Mouse (Mus musculus): ENCODE data around the gene Olfr1427. TPM values are rescaled to one million over a fixed set of nuclear protein-coding genes. Genes with fewer than 3 reads are reported as not detected.
A peak's percentile ranks its signal among the peaks of the same experiment; 100 is the strongest.
"Not testable (repeated sequence)": the region's sequence is repeated elsewhere in the genome, so short reads cannot be mapped to it uniquely, and the experiment has no call there.

Gene Olfr1427
- not detected for total RNA-seq (2021)
- long read RNA-seq, experiment 1, result 0 reads
- long read RNA-seq, experiment 2, result 0 reads

- no peak for DNase-seq (ENCODE audit: low spot score in 2 of 2)
Observed at GRCm38 (mm10) chr19:12103234-12103633, at the start of gene Olfr1427. TSS of gene Olfr1427 (minus strand) at chr19:12103334.

DNA sequence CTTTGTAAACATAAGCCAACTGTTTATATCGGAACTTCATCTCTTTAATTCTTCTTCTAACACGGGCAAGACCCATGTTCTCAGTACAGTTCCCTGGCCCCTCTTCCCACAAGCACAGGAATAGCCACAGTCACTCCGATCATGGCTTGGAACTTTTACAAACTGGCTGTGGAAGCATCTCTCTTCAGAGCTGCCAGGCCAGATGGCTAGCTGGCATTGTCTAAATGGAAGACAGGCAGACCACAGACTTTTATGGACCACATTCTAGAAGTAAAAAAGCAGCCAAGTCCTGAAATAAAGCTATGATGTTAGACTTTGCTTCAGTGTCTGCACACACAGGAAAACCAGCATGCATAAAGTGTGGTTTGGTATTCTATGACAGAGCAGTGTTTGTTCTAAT lies 42.3 kb upstream of the Olfr1427 start:
- DNase-seq (ENCODE audit: low spot score in 2 of 2), result peak; percentile 22 to 79

DNA sequence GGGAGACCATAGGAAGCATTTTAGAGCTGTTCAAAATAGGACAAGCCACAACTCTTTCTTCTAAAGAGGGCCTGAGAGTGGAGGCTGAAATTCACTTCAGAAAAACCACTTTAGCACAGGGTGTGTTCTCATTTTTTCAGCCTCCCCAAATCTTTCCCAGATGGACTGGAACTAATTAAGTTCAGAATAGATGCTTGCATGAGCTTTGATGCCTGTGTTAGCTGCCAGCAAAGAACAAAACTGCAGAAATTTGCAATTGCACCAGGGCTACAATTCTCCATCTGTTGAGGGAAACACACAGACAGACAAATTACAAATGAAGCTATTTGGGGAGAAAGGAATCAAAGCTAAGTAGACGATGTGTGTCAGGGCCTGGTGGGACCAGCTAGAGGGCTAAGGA lies 40.2 kb upstream of the Olfr1427 start:
- peak; percentile 38 to 92 for DNase-seq (ENCODE audit: low spot score in 2 of 2)

GRCm38 (mm10) chr19:12134289-12134688 lies 31.2 kb upstream of the Olfr1427 start:
- peak in 1 of 2 experiments; percentile 69 for DNase-seq (ENCODE audit: low spot score in 2 of 2)

DNA sequence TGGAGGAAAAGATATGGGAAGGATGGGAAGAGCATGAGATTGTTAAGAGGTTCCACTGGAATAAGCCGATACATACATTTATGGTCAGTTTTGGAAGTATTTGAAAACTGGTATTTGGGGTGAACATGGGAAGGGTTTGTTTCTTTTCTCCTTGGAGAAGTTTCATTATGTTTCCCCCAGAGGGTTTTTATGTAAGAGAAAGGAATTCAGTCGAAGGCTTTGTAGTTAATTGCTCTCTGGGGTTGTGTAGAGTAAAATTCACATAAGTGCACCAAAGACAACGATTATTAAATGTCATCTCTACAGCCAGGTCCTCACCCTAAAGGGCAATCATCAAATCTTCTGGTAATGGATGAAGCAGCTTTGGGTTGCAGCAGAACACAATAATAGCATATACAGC lies 20.0 kb upstream of the Olfr1427 start, which contains the start of gene Olfr76:
Olfr76 (minus strand) TSS at position 101 of the 400 bp plus-strand sequence.
- DNase-seq (ENCODE audit: low spot score in 2 of 2), result no peak

GRCm38 (mm10) chr19:12116464-12116863 lies 13.3 kb upstream of the Olfr1427 start:
- no peak for DNase-seq (ENCODE audit: low spot score in 2 of 2)

- DNase-seq (ENCODE audit: low spot score in 2 of 2), result no peak
Observed at GRCm38 (mm10) chr19:12115797-12116196, 12.7 kb upstream of the Olfr1427 start, which contains the start of gene Olfr1428. TSS of gene Olfr1428 (minus strand) at chr19:12115897.

- DNase-seq (ENCODE audit: low spot score in 2 of 2), result no peak
Observed at GRCm38 (mm10) chr19:12113807-12114206, 10.7 kb upstream of the Olfr1427 start.

DNA sequence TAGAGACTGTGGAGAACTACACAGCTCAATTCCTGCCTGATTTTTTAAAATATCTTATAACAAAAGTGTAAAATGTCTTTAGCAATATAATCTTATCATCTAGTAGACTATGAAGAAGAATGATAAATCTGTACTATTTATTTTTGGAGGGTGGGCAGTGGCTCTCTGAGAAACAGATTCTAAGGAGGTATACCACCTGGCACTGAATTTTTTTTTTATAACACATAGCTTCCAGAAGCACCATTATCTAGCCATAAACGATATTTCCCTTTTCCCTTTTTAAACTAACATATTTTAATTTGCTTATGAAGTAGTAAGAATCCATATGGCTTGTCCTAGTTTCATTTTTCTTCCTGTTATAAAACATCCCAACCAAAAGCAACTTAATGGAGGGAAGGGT lies 1.4 kb upstream of the Olfr1427 start:
- peak in 1 of 2 experiments; percentile 1 for DNase-seq (ENCODE audit: low spot score in 2 of 2)

DNA sequence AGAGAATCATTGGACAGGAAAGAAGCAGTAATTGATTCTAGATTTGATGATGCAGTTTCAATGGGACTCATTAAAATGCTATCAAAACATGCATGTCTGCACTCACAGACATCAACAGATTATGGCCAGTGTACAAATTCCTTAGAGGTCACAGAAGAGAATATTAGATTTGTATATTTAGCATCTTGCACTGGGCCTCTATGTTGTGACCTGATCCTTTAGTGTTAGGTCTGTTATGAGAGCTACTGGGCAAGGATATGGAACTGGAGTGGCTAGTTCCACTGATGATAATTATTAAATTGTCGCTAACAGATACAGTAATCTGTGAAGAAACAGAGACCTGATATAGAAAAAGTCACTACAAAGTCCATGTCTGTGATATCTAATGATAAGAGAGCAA lies 11.2 kb downstream of the Olfr1427 start, which contains the start of gene Olfr1426:
Olfr1426 (minus strand) TSS at position 101 of the 400 bp plus-strand sequence.
- no peak for DNase-seq (ENCODE audit: low spot score in 2 of 2)

DNA sequence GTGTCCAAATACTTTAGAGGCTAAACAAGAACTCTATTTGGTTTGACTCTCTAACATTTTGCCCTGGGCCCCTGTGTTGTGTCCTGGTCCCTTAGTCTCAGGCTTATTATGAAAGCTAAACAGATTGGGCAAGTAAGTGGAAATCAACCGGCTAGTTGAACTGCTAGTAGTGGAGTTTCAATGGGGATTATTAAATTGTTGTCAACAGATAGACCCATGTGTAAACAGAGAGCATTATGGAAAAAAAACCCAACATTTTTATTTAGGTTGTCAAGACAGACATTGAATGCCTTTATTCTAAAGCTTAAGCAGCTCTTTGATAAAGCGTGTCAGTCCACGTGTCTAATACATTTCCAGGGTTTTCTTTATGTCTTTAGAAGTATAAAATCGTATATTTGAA lies 25.5 kb downstream of the Olfr1427 start, which contains the start of gene Olfr1425:
Olfr1425 (minus strand) TSS at position 101 of the 400 bp plus-strand sequence.
- not testable (repeated sequence) for DNase-seq (ENCODE audit: low spot score in 2 of 2)

- DNase-seq (ENCODE audit: low spot score in 2 of 2), result not testable (repeated sequence)
Observed at GRCm38 (mm10) chr19:12069546-12069945, 33.6 kb downstream of the Olfr1427 start.

DNA sequence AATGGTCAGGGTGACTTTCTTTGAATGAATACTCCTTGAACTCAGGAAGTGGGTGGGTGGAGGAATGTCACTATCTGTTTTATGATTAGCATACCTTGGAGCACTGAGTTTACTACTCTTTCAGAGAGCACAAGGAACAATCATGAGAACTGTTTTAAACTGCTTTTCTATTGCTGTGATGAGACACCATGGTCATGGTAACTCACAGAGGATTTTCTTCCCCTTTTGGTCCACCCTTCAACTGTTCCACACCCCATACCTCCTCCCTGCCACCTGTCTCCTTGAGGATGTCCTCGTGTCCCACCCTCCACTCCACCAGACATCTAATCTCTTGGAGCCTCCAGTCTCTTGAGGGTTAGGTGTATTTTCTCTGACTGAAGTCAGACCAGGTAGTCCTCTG lies 35.3 kb downstream of the Olfr1427 start:
- DNase-seq (ENCODE audit: low spot score in 2 of 2), result not testable (repeated sequence)

DNA sequence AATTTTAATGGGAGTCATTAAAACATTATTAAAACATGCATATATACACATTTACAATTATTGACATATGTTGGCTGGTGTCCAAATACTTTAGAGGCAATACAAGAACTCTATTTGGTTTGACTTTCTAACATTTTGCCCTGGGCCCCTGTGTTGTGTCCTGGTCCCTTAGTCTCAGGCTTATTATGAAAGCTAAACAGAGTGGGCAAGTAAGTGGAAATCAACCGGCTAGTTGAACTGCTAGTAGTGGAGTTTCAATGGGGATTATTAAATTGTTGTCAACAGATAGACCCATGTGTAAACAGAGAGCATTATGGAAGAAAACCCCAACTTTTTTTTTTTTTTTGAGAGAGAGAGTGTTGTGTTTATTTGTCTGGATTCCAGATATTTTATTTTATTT lies 40.6 kb downstream of the Olfr1427 start, which contains the start of gene Olfr1424:
Olfr1424 (minus strand) TSS at position 101 of the 400 bp plus-strand sequence.
- not testable (repeated sequence) for DNase-seq (ENCODE audit: low spot score in 2 of 2)

Other genes starting within 250 kb of the Olfr1427 start
- gene Olfr1418, start 242.3 kb downstream of the Olfr1427 start, total RNA-seq (2021), result not detected
- gene Olfr1419, start 228.2 kb downstream of the Olfr1427 start, total RNA-seq (2021), result not detected
- gene Olfr1420, start 216.8 kb downstream of the Olfr1427 start, total RNA-seq (2021), result not detected
- 10 to 100 TPM; 19.1 to 20.2 TPM for gene Patl1, start 190.9 kb downstream of the Olfr1427 start, total RNA-seq (2021)
- 10 to 100 TPM; 54.8 to 56.2 TPM for gene Osbp, start 137.4 kb downstream of the Olfr1427 start, total RNA-seq (2021)
- not detected for gene Olfr1423, start 62.0 kb downstream of the Olfr1427 start, total RNA-seq (2021)
- not detected for gene Olfr1424, start 40.7 kb downstream of the Olfr1427 start, total RNA-seq (2021)
- gene Olfr1425, start 25.6 kb downstream of the Olfr1427 start, total RNA-seq (2021), result not detected
- not detected for gene Olfr1426, start 11.3 kb downstream of the Olfr1427 start, total RNA-seq (2021)
- not detected for gene Olfr1428, start 12.6 kb upstream of the Olfr1427 start, total RNA-seq (2021)
- not detected for gene Olfr76, start 19.9 kb upstream of the Olfr1427 start, total RNA-seq (2021)
- gene Olfr1555-ps1, start 66.8 kb upstream of the Olfr1427 start, total RNA-seq (2021), result not detected
- not detected for gene Olfr1431, start 97.3 kb upstream of the Olfr1427 start, total RNA-seq (2021)
- not detected for gene Olfr1432, start 129.3 kb upstream of the Olfr1427 start, total RNA-seq (2021)
- gene Olfr262, start 138.3 kb upstream of the Olfr1427 start, total RNA-seq (2021), result not detected
- not detected for gene Olfr235, start 157.7 kb upstream of the Olfr1427 start, total RNA-seq (2021)
- gene Olfr1434, start 176.5 kb upstream of the Olfr1427 start, total RNA-seq (2021), result not detected
- not detected for gene Olfr1436, start 195.8 kb upstream of the Olfr1427 start, total RNA-seq (2021)
- not detected for gene Olfr1437, start 221.8 kb upstream of the Olfr1427 start, total RNA-seq (2021)
- gene Olfr1438-ps1, start 232.6 kb upstream of the Olfr1427 start, total RNA-seq (2021), result not detected